Mouse (Mus musculus) bone marrow macrophage, adult 2 months (primary cell): ENCODE data around the gene Cadm4.

Experiments used
- CTCF ChIP-seq: IDR thresholded peaks from 2 replicates; pipeline ENCODE4 v1.5.1; 2012; ENCODE audit warnings: low read depth, mild to moderate bottlenecking, low read length, moderate library complexity
- POLR2A ChIP-seq: IDR thresholded peaks from 2 replicates; pipeline ENCODE4 v1.6.1; 2012; ENCODE audit warnings: mild to moderate bottlenecking, low read depth, low read length, borderline replicate concordance

- no peak for TF ChIP-seq CTCF
- no peak for TF ChIP-seq POLR2A
These were observed 35.3 kb downstream of the Cadm4 start for GRCm38 (mm10) chr7:24517077-24517476.
